Mouse (Mus musculus) lung, postnatal 25 days (tissue): Measurements from ENCODE around the gene Btbd9.
"Not testable (repeated sequence)": the region's sequence is repeated elsewhere in the genome, so short reads cannot be mapped to it uniquely, and the experiment has no call there.

Experiments
- DNase-seq: peaks from one replicate; pipeline ENCODE4 v3.0.0; 2022; ENCODE audit warnings: low spot score

Btbd9 gene

GRCm38 (mm10) chr17:30556512-30556911, 19.8 kb downstream of the Btbd9 start:
- DNase-seq: no peak

- no peak for DNase-seq
Observed at GRCm38 (mm10) chr17:30553027-30553937, 23.0 kb downstream of the Btbd9 start.

- peak; percentile 71 for DNase-seq
Observed at GRCm38 (mm10) chr17:30550774-30551107, 25.5 kb downstream of the Btbd9 start.

- no peak for DNase-seq
Observed at GRCm38 (mm10) chr17:30549899-30550773, 26.2 kb downstream of the Btbd9 start.

- DNase-seq: no peak
Observed at GRCm38 (mm10) chr17:30539098-30539497, 37.2 kb downstream of the Btbd9 start.

GRCm38 (mm10) chr17:30536651-30537050, 39.6 kb downstream of the Btbd9 start:
- DNase-seq: no peak

- no peak for DNase-seq
Observed at GRCm38 (mm10) chr17:30533098-30533497, 43.2 kb downstream of the Btbd9 start.

GRCm38 (mm10) chr17:30530542-30530940, 45.7 kb downstream of the Btbd9 start:
- DNase-seq: no peak

- DNase-seq: no peak
Observed at GRCm38 (mm10) chr17:30529632-30530541, 46.4 kb downstream of the Btbd9 start.

- no peak for DNase-seq
Observed at GRCm38 (mm10) chr17:30525405-30526295, 50.6 kb downstream of the Btbd9 start.

GRCm38 (mm10) chr17:30524451-30524850, 51.8 kb downstream of the Btbd9 start:
- no peak for DNase-seq

GRCm38 (mm10) chr17:30523783-30524182, 52.5 kb downstream of the Btbd9 start:
- DNase-seq: no peak

- no peak for DNase-seq
Observed at GRCm38 (mm10) chr17:30522406-30523078, 53.7 kb downstream of the Btbd9 start.

- DNase-seq: not testable (repeated sequence)
Observed at GRCm38 (mm10) chr17:30519172-30519512, 57.1 kb downstream of the Btbd9 start.

GRCm38 (mm10) chr17:30518431-30519171, 57.7 kb downstream of the Btbd9 start:
- DNase-seq: no peak

- DNase-seq: no peak
Observed at GRCm38 (mm10) chr17:30516580-30517340, 59.5 kb downstream of the Btbd9 start.

GRCm38 (mm10) chr17:30515401-30515800, 60.9 kb downstream of the Btbd9 start:
- DNase-seq: no peak

- no peak for DNase-seq
Observed at GRCm38 (mm10) chr17:30513034-30513433, 63.3 kb downstream of the Btbd9 start.

- no peak for DNase-seq
Observed at GRCm38 (mm10) chr17:30512531-30512930, 63.8 kb downstream of the Btbd9 start.
